8 mouse cellular contexts compared by ENCODE assay signal in genomic region chr1:43446731-43447601, GRCm38 (mm10). TPM values are rescaled to one million over a fixed set of nuclear protein-coding genes. Genes with fewer than 3 reads are reported as not detected.
DNase-seq lines count a peak whose midpoint lies in the region; ATAC-seq and TF ChIP-seq lines count a peak whose summit lies in the region.

No protein-coding gene starts in this region.

- no peak for TF ChIP-seq POLR2A in olfactory bulb, adult 2 months (IDR thresholded peaks at IDR 0.05; ENCODE audit: insufficient read depth, low read depth, low read length)

- TF ChIP-seq CTCF in lung, postnatal 0 days (IDR thresholded peaks at IDR 0.05), result no peak
- TF ChIP-seq CTCF in olfactory bulb, adult 2 months (IDR thresholded peaks at IDR 0.05; ENCODE audit: insufficient read depth, low read depth, low read length), result no peak

- H3K27me3 ChIP-seq in heart, embryonic 11.5 days (ENCODE audit: control insufficient read depth, insufficient read depth, low read length), result no peaks in the 10 kb centered on the region
- H3K27me3 ChIP-seq in lung, postnatal 0 days (replicated peaks; ENCODE audit: insufficient read depth, low read length), result no peaks in the 10 kb centered on the region

- peak overlapping the region; percentile 84 for H3K4me3 ChIP-seq in heart, embryonic 11.5 days (ENCODE audit: low read depth, low read length)
- H3K4me3 ChIP-seq in lung, postnatal 0 days (ENCODE audit: low read depth, low read length), result peak overlapping the region; percentile 96
- peak overlapping the region; percentile 78 for H3K4me3 ChIP-seq in olfactory bulb, adult 2 months (ENCODE audit: insufficient read depth, low read depth, low read length)

- H3K4me2 ChIP-seq in heart, embryonic 11.5 days, result peak overlapping the region; percentile 97
- H3K4me2 ChIP-seq in lung, postnatal 0 days (replicated peaks; ENCODE audit: low read depth, low read length), result peak overlapping the region; percentile 84

- WGBS in heart, embryonic 11.5 days (ENCODE audit: insufficient replicate concordance), result 11% methylated on average over 16 of the region's 16 CpGs
- 7% methylated on average over 16 of the region's 16 CpGs for WGBS in lung, postnatal 0 days
- WGBS in olfactory bulb, adult 2 months, result 20% methylated on average over 16 of the region's 16 CpGs

- no peak for TF ChIP-seq EP300 in lung, postnatal 0 days (IDR thresholded peaks at IDR 0.05)

- H3K36me3 ChIP-seq in heart, embryonic 11.5 days (ENCODE audit: control insufficient read depth, insufficient read depth, low read length), result no peaks in the 10 kb centered on the region
- no peaks in the 10 kb centered on the region for H3K36me3 ChIP-seq in lung, postnatal 0 days (ENCODE audit: insufficient read depth, low read length)

- ATAC-seq in heart, embryonic 11.5 days (replicated peaks; ENCODE audit: insufficient number of reproducible peaks, low FRiP score, low TSS enrichment), result no peak
- ATAC-seq in lung, postnatal 0 days, result no peak

- H3K9ac ChIP-seq in heart, embryonic 11.5 days (ENCODE audit: low read depth, low read length), result peak overlapping the region; percentile 99
- peak overlapping the region; percentile 79; the same call in 1 of the 2 replicates for H3K9ac ChIP-seq in lung, postnatal 0 days (replicated peaks; ENCODE audit: low read depth)

- peaks cover 36% of the 10 kb centered on the region for H3K4me1 ChIP-seq in heart, embryonic 11.5 days (ENCODE audit: control insufficient read depth, insufficient read depth, low read length)
- H3K4me1 ChIP-seq in lung, postnatal 0 days (ENCODE audit: insufficient read depth, low read depth, low read length), result peaks cover 13% of the 10 kb centered on the region; the same call in 1 of the 2 replicates
- H3K4me1 ChIP-seq in olfactory bulb, adult 2 months (ENCODE audit: control insufficient read depth, insufficient read depth, low read length), result peaks cover 8% of the 10 kb centered on the region

- H3K27ac ChIP-seq in heart, embryonic 11.5 days (ENCODE audit: low read depth, low read length), result peak overlapping the region; percentile 22; the same call in 1 of the 2 replicates
- H3K27ac ChIP-seq in lung, postnatal 0 days (ENCODE audit: low read length), result peak overlapping the region; percentile 90; the same call in 1 of the 2 replicates
- H3K27ac ChIP-seq in olfactory bulb, adult 2 months (ENCODE audit: insufficient read depth, low read depth, low read length), result 0 out of 2 replicates have a peak overlapping the region, but pooled peaks have one; percentile 40

- H3K9me3 ChIP-seq in heart, embryonic 11.5 days (replicated peaks; ENCODE audit: control insufficient read depth, low read length), result no peaks in the 10 kb centered on the region
- H3K9me3 ChIP-seq in lung, postnatal 0 days (ENCODE audit: low read length), result no peaks in the 10 kb centered on the region

- DNase-seq in 3134 (ENCODE audit: extremely low read depth, insufficient read length, low spot score) (peak; percentile 55), adipocyte (ENCODE audit: low spot score) (peak; percentile 81)
- peak; percentile 69 for DNase-seq in embryo, embryonic 11 days
- peak; percentile 77 for DNase-seq in kidney, adult 9 months
- DNase-seq in lung, postnatal 0 days (ENCODE audit: low spot score), result peak; percentile 54
- DNase-seq in urinary bladder, adult 2 months (ENCODE audit: low spot score), result peak; percentile 36

RNA-seq across cellular contexts. Expression of gene Nck2, which starts 2.6 kb away (rescaled TPM):
- polyA plus RNA-seq in heart, embryonic 11.5 days (2014; fragmentation: Nextera tagmentation; extraction: Ambion mirVana), result 24.6 and 26.7 TPM in 2 replicates
- polyA plus RNA-seq in lung, postnatal 0 days (2015; fragmentation: Nextera tagmentation; extraction: Ambion mirVana), result 34.0 and 37.9 TPM in 2 replicates
- polyA plus RNA-seq in olfactory bulb, adult 2 months (2012; ENCODE audit: insufficient read depth, insufficient read length, low replicate concordance, missing spikeins), result not detected in 2 replicates
- polyA plus RNA-seq in urinary bladder, adult 2 months (2012; rRNA removed), result 30.4 and 32.4 TPM in 2 replicates

Comparison
In these comparisons a context has a peak if more than half of its experiments do, and no peak if none do; other contexts are left out.
1. H3K27ac ChIP-seq: peak in every context shown above with its lines; median percentile 90 in lung, postnatal 0 days; 40 in olfactory bulb, adult 2 months; 22 in heart, embryonic 11.5 days.
2. RNA of gene Nck2, which starts 2.6 kb away (polyA plus RNA-seq): 34.0 to 37.9 TPM in lung, postnatal 0 days, 30.4 to 32.4 TPM in urinary bladder, adult 2 months and 24.6 to 26.7 TPM in heart, embryonic 11.5 days; not detected in olfactory bulb, adult 2 months; every median in the first group is over 10 times any median in the second.
3. Peak in every context shown above with its lines, with median percentiles within 50 percentile points of each other: DNase-seq and H3K4me3 ChIP-seq.